8 mouse cellular contexts compared by ENCODE assay signal in genomic region chr9:29654885-29655284, GRCm38 (mm10).
A peak's percentile ranks its signal among the peaks of the same experiment; 100 is the strongest.
DNase-seq lines count a peak whose midpoint lies in the region; ATAC-seq lines count a peak whose summit lies in the region.

No protein-coding gene starts in this region.

- H3K4me1 ChIP-seq in limb, embryonic 11.5 days (ENCODE audit: control insufficient read depth, insufficient read depth, low read length), result no peaks in the 10 kb centered on the region; the same call in 1 of the 2 replicates

- H3K9ac ChIP-seq in limb, embryonic 11.5 days (ENCODE audit: low read length), result no peak overlapping the region

- ATAC-seq in limb, embryonic 11.5 days (ENCODE audit: insufficient number of reproducible peaks, low FRiP score, low TSS enrichment, low read depth), result no peak

- no peaks in the 10 kb centered on the region for H3K36me3 ChIP-seq in limb, embryonic 11.5 days (ENCODE audit: control insufficient read depth, insufficient read depth, low read length)

- intact Hi-C loops in heart, postnatal 36 days (cut with DNase I), result no loop called here
- intact Hi-C loops in heart, postnatal 25 days (cut with DNase I), result no loop called here

- no peaks in the 10 kb centered on the region for H3K9me3 ChIP-seq in limb, embryonic 11.5 days (ENCODE audit: control insufficient read depth, low read length)

- 13% methylated on average over 6 of the region's 6 CpGs for WGBS in limb, embryonic 11.5 days

- H3K27me3 ChIP-seq in limb, embryonic 11.5 days (ENCODE audit: control insufficient read depth, insufficient read depth, low read length), result peaks cover 4% of the 10 kb centered on the region; the same call in 1 of the 2 replicates

- peak; percentile 11 to 18 for DNase-seq in heart, postnatal 36 days
- DNase-seq in heart, postnatal 25 days (ENCODE audit: low spot score), result no peak
- peak; percentile 34 for DNase-seq in urinary bladder, postnatal 25 days (ENCODE audit: low spot score)
- no peak for DNase-seq in urinary bladder, postnatal 36 days (ENCODE audit: low spot score in 2 of 2)
- DNase-seq in embryo, embryonic 10 days (ENCODE audit: low spot score), result peak; percentile 67
- DNase-seq in limb, embryonic 11.5 days (ENCODE audit: low spot score), result peak; percentile 59
- peak; percentile 10 for DNase-seq in skeletal muscle tissue, adult 2 months (ENCODE audit: low read depth, low spot score)
- DNase-seq in ovary, adult 18-20 months (ENCODE audit: low spot score), result no peak

- H3K27ac ChIP-seq in limb, embryonic 11.5 days (replicated peaks; ENCODE audit: low read depth, low read length), result no peak overlapping the region

- H3K4me2 ChIP-seq in limb, embryonic 11.5 days (ENCODE audit: low read depth, severe bottlenecking), result no peak overlapping the region

- H3K4me3 ChIP-seq in limb, embryonic 11.5 days (ENCODE audit: low read depth, low read length), result no peak overlapping the region

Comparison
In these comparisons a context has a peak if more than half of its experiments do, and no peak if none do; other contexts are left out.
1. DNase-seq: peak in heart, postnatal 36 days (2 of 2), urinary bladder, postnatal 25 days (single experiment), embryo, embryonic 10 days (single experiment), limb, embryonic 11.5 days (single experiment) and skeletal muscle tissue, adult 2 months (single experiment); none in heart, postnatal 25 days (single experiment), urinary bladder, postnatal 36 days (0 of 2) and ovary, adult 18-20 months (single experiment).